Mouse (Mus musculus): ENCODE results near the gene Mff. TPM values are rescaled to one million over a fixed set of nuclear protein-coding genes. Genes with fewer than 3 reads are reported as not detected.

Gene Mff
- polyA plus RNA-seq, 1 experiment from 2014 or later: 349 TPM

- Histone ChIP-seq H3K9me3 (replicated peaks) (no peaks in the 10 kb centered on the region), H3K36me3 (ENCODE audit: poor library complexity, severe bottlenecking) (peaks cover 32% of the 10 kb centered on the region), H3K27ac (no peak overlapping the region), H3K4me3 (no peak overlapping the region), H3K27me3 (no peaks in the 10 kb centered on the region), H3K4me2 (no peak overlapping the region), H3K4me1 (no peaks in the 10 kb centered on the region), H3K9ac (no peak overlapping the region)
- WGBS: 96% methylated on average over 3 of the region's 3 CpGs
- no peak for ATAC-seq
Measured at GRCm38 (mm10) chr1:82743962-82744361, 19.3 kb downstream of the Mff start.

GRCm38 (mm10) chr1:82746408-82746807, 21.7 kb downstream of the Mff start:
- H3K9me3 ChIP-seq (replicated peaks): no peaks in the 10 kb centered on the region
- no peak overlapping the region for H3K9ac ChIP-seq
- H3K27ac ChIP-seq: no peak overlapping the region
- no peaks in the 10 kb centered on the region for H3K4me1 ChIP-seq
- H3K27me3 ChIP-seq: no peaks in the 10 kb centered on the region
- ATAC-seq: no peak
- H3K36me3 ChIP-seq (ENCODE audit: poor library complexity, severe bottlenecking): peaks cover 26% of the 10 kb centered on the region
- no peak overlapping the region for H3K4me2 ChIP-seq
- WGBS: 88% methylated on average over 4 of the region's 4 CpGs
- H3K4me3 ChIP-seq: no peak overlapping the region

GRCm38 (mm10) chr1:82747714-82748452, 23.2 kb downstream of the Mff start:
- Histone ChIP-seq H3K4me3 (no peak overlapping the region), H3K36me3 (ENCODE audit: poor library complexity, severe bottlenecking) (peaks cover 27% of the 10 kb centered on the region), H3K9ac (no peak overlapping the region), H3K4me1 (no peaks in the 10 kb centered on the region), H3K4me2 (no peak overlapping the region), H3K9me3 (replicated peaks) (no peaks in the 10 kb centered on the region), H3K27ac (no peak overlapping the region), H3K27me3 (no peaks in the 10 kb centered on the region)
- no peak for ATAC-seq
- WGBS: 85% methylated on average over 2 of the region's 2 CpGs

- H3K27ac ChIP-seq: no peak overlapping the region
- no peaks in the 10 kb centered on the region for H3K4me1 ChIP-seq
- H3K27me3 ChIP-seq: no peaks in the 10 kb centered on the region
- H3K9me3 ChIP-seq (replicated peaks): no peaks in the 10 kb centered on the region; the same call in 1 of the 2 replicates
- no peak for ATAC-seq
- H3K9ac ChIP-seq: no peak overlapping the region
- WGBS: 79% methylated on average over 1 of the region's 1 CpGs
- H3K4me3 ChIP-seq: no peak overlapping the region
- no peak overlapping the region for H3K4me2 ChIP-seq
- peaks cover 33% of the 10 kb centered on the region for H3K36me3 ChIP-seq (ENCODE audit: poor library complexity, severe bottlenecking)
Measured at GRCm38 (mm10) chr1:82759520-82759919, 34.8 kb downstream of the Mff start.

- no peaks in the 10 kb centered on the region for H3K4me1 ChIP-seq
- no peaks in the 10 kb centered on the region for H3K27me3 ChIP-seq
- no peak overlapping the region for H3K9ac ChIP-seq
- no peak overlapping the region for H3K4me3 ChIP-seq
- 92% methylated on average over 8 of the region's 8 CpGs for WGBS
- no peak overlapping the region for H3K27ac ChIP-seq
- H3K4me2 ChIP-seq: no peak overlapping the region
- no peaks in the 10 kb centered on the region; the same call in 1 of the 2 replicates for H3K9me3 ChIP-seq (replicated peaks)
- ATAC-seq: no peak
- H3K36me3 ChIP-seq (ENCODE audit: poor library complexity, severe bottlenecking): peaks cover 15% of the 10 kb centered on the region
Measured at GRCm38 (mm10) chr1:82761454-82762169, 36.9 kb downstream of the Mff start.

- no peak overlapping the region for H3K27ac ChIP-seq
- ATAC-seq: no peak
- no peak overlapping the region for H3K4me3 ChIP-seq
- H3K4me2 ChIP-seq: no peak overlapping the region
- no peaks in the 10 kb centered on the region for H3K4me1 ChIP-seq
- H3K36me3 ChIP-seq (ENCODE audit: poor library complexity, severe bottlenecking): peaks cover 15% of the 10 kb centered on the region
- no peaks in the 10 kb centered on the region; the same call in 1 of the 2 replicates for H3K9me3 ChIP-seq (replicated peaks)
- 81% methylated on average over 1 of the region's 1 CpGs for WGBS
- H3K9ac ChIP-seq: no peak overlapping the region
- no peaks in the 10 kb centered on the region for H3K27me3 ChIP-seq
Measured at GRCm38 (mm10) chr1:82762274-82762673, 37.6 kb downstream of the Mff start.

- peaks cover 10% of the 10 kb centered on the region for H3K36me3 ChIP-seq (ENCODE audit: poor library complexity, severe bottlenecking)
- 79% methylated on average over 1 of the region's 1 CpGs for WGBS
- no peaks in the 10 kb centered on the region for H3K27me3 ChIP-seq
- H3K4me3 ChIP-seq: no peak overlapping the region
- H3K4me2 ChIP-seq: no peak overlapping the region
- no peak overlapping the region for H3K9ac ChIP-seq
- H3K27ac ChIP-seq: no peak overlapping the region
- no peaks in the 10 kb centered on the region; the same call in 1 of the 2 replicates for H3K9me3 ChIP-seq (replicated peaks)
- ATAC-seq: no peak
- H3K4me1 ChIP-seq: no peaks in the 10 kb centered on the region
Measured at GRCm38 (mm10) chr1:82766227-82766626, 41.5 kb downstream of the Mff start.

GRCm38 (mm10) chr1:82766641-82767040, 42.0 kb downstream of the Mff start:
- H3K4me2 ChIP-seq: no peak overlapping the region
- no peak overlapping the region for H3K9ac ChIP-seq
- no peak for ATAC-seq
- H3K27ac ChIP-seq: no peak overlapping the region
- H3K27me3 ChIP-seq: no peaks in the 10 kb centered on the region
- H3K4me1 ChIP-seq: no peaks in the 10 kb centered on the region
- WGBS: 88% methylated on average over 4 of the region's 4 CpGs
- no peak overlapping the region for H3K4me3 ChIP-seq
- H3K36me3 ChIP-seq (ENCODE audit: poor library complexity, severe bottlenecking): peaks cover 8% of the 10 kb centered on the region
- H3K9me3 ChIP-seq (replicated peaks): no peaks in the 10 kb centered on the region; the same call in 1 of the 2 replicates

- Histone ChIP-seq H3K9me3 (replicated peaks) (no peaks in the 10 kb centered on the region), H3K4me3 (no peak within 1 kb of the TSS), H3K36me3 (ENCODE audit: poor library complexity, severe bottlenecking) (no peaks in the 10 kb centered on the region), H3K4me1 (no peaks in the 10 kb centered on the region), H3K4me2 (no peak within 1 kb of the TSS), H3K27ac (no peak within 1 kb of the TSS), H3K27me3 (no peaks in the 10 kb centered on the region), H3K9ac (no peak within 1 kb of the TSS)
- ATAC-seq: no peak
- 84% methylated on average over 5 of the region's 5 CpGs for WGBS
Measured at GRCm38 (mm10) chr1:82768269-82768668, 43.6 kb downstream of the Mff start, which contains the start of gene Tm4sf20. Gene Tm4sf20, minus strand, starts transcription at chr1:82768461.

- 89% methylated on average over 14 of the region's 15 CpGs for WGBS
- no peaks in the 10 kb centered on the region for H3K36me3 ChIP-seq (ENCODE audit: poor library complexity, severe bottlenecking)
- H3K9me3 ChIP-seq (replicated peaks): no peaks in the 10 kb centered on the region
- H3K4me1 ChIP-seq: no peaks in the 10 kb centered on the region
- H3K27ac ChIP-seq: no peak within 1 kb of the TSS
- no peak for ATAC-seq
- no peak within 1 kb of the TSS for H3K9ac ChIP-seq
- no peak within 1 kb of the TSS for H3K4me3 ChIP-seq
- no peaks in the 10 kb centered on the region for H3K27me3 ChIP-seq
- no peak within 1 kb of the TSS for H3K4me2 ChIP-seq
Measured at GRCm38 (mm10) chr1:82771022-82771586, 46.4 kb downstream of the Mff start, which contains the start of gene Gm47791. Gene Gm47791, minus strand, starts transcription at chr1:82771243.

GRCm38 (mm10) chr1:82772428-82772827, 47.7 kb downstream of the Mff start:
- ATAC-seq: no peak
- 89% methylated on average over 4 of the region's 4 CpGs for WGBS
- H3K9me3 ChIP-seq (replicated peaks): no peaks in the 10 kb centered on the region
- no peaks in the 10 kb centered on the region for H3K36me3 ChIP-seq (ENCODE audit: poor library complexity, severe bottlenecking)
- no peak overlapping the region for H3K27ac ChIP-seq
- H3K4me2 ChIP-seq: no peak overlapping the region
- no peaks in the 10 kb centered on the region for H3K27me3 ChIP-seq
- H3K9ac ChIP-seq: no peak overlapping the region
- H3K4me1 ChIP-seq: no peaks in the 10 kb centered on the region
- no peak overlapping the region for H3K4me3 ChIP-seq

- Histone ChIP-seq H3K4me3 (no peak overlapping the region), H3K36me3 (ENCODE audit: poor library complexity, severe bottlenecking) (no peaks in the 10 kb centered on the region), H3K9ac (no peak overlapping the region), H3K4me1 (no peaks in the 10 kb centered on the region), H3K4me2 (no peak overlapping the region), H3K27ac (no peak overlapping the region), H3K9me3 (replicated peaks) (no peaks in the 10 kb centered on the region), H3K27me3 (no peaks in the 10 kb centered on the region)
- WGBS: 68% methylated on average over 5 of the region's 5 CpGs
- no peak for ATAC-seq
Measured at GRCm38 (mm10) chr1:82773208-82773607, 48.5 kb downstream of the Mff start.

All from forebrain, embryonic 13.5 days (tissue).